Mouse (Mus musculus) embryo, embryonic 11.5 days (tissue): ENCODE measurements around the gene Sytl3.
A peak's percentile ranks its signal among the peaks of the same experiment; 100 is the strongest.
"Not testable (repeated sequence)": the region's sequence is repeated elsewhere in the genome, so short reads cannot be mapped to it uniquely, and the experiment has no call there.

Experiments used
- DNase-seq: peaks from one replicate; pipeline ENCODE4 v3.0.0-alpha.2; 2012; ENCODE audit warnings: low read depth, low spot score

Gene Sytl3

GRCm38 (mm10) chr17:6645668-6646067 is 13.2 kb upstream of the Sytl3 start:
- DNase-seq, result not testable (repeated sequence)

GRCm38 (mm10) chr17:6646841-6647240 is 12.1 kb upstream of the Sytl3 start:
- not testable (repeated sequence) for DNase-seq

- DNase-seq, result not testable (repeated sequence)
These were observed 11.4 kb upstream of the Sytl3 start for GRCm38 (mm10) chr17:6647452-6647851.

GRCm38 (mm10) chr17:6650904-6651565 is 7.9 kb upstream of the Sytl3 start:
- DNase-seq, result not testable (repeated sequence)

GRCm38 (mm10) chr17:6653341-6653946 is 5.4 kb upstream of the Sytl3 start:
- DNase-seq, result not testable (repeated sequence)

- DNase-seq, result peak; percentile 74
These were observed 3.8 kb upstream of the Sytl3 start for GRCm38 (mm10) chr17:6655087-6655511.

GRCm38 (mm10) chr17:6655567-6656281 is 3.2 kb upstream of the Sytl3 start, which contains the start of gene Dynlt1f:
Gene Dynlt1f, minus strand, starts transcription at chr17:6655900.
- not testable (repeated sequence) for DNase-seq

- DNase-seq, result not testable (repeated sequence)
These were observed 2.4 kb upstream of the Sytl3 start for GRCm38 (mm10) chr17:6656471-6656870.

- DNase-seq, result not testable (repeated sequence)
These were observed 1.7 kb downstream of the Sytl3 start for GRCm38 (mm10) chr17:6660589-6660988.

GRCm38 (mm10) chr17:6661093-6661816 is 2.4 kb downstream of the Sytl3 start:
- not testable (repeated sequence) for DNase-seq

- DNase-seq, result not testable (repeated sequence)
These were observed 3.9 kb downstream of the Sytl3 start for GRCm38 (mm10) chr17:6662840-6663239.

- DNase-seq, result not testable (repeated sequence)
These were observed 6.5 kb downstream of the Sytl3 start for GRCm38 (mm10) chr17:6665389-6665788.

- not testable (repeated sequence) for DNase-seq
These were observed 9.6 kb downstream of the Sytl3 start for GRCm38 (mm10) chr17:6668522-6668921.

GRCm38 (mm10) chr17:6674297-6674696 is 15.4 kb downstream of the Sytl3 start:
- DNase-seq, result not testable (repeated sequence)

GRCm38 (mm10) chr17:6678063-6678462 is 19.2 kb downstream of the Sytl3 start:
- DNase-seq, result not testable (repeated sequence)

- not testable (repeated sequence) for DNase-seq
These were observed 22.8 kb downstream of the Sytl3 start for GRCm38 (mm10) chr17:6681721-6682120.

- not testable (repeated sequence) for DNase-seq
These were observed 24.8 kb downstream of the Sytl3 start for GRCm38 (mm10) chr17:6683702-6684101.

- DNase-seq, result not testable (repeated sequence)
These were observed 25.8 kb downstream of the Sytl3 start for GRCm38 (mm10) chr17:6684464-6685287.

GRCm38 (mm10) chr17:6685288-6685818 is 26.5 kb downstream of the Sytl3 start:
- DNase-seq, result not testable (repeated sequence)

- not testable (repeated sequence) for DNase-seq
These were observed 27.5 kb downstream of the Sytl3 start for GRCm38 (mm10) chr17:6686299-6686971.
